Mouse (Mus musculus) myocyte (in vitro differentiated cells): ENCODE results near the gene Kcnab1.

Experiments used
- E2F4 ChIP-seq: IDR thresholded peaks from one replicate; pipeline ENCODE4 v1.6.1; 2011; ENCODE audit warnings: mild to moderate bottlenecking, control low read depth, moderate library complexity; ENCODE audit not compliant: insufficient read depth
- MAX ChIP-seq: IDR thresholded peaks from one replicate; pipeline ENCODE4 v1.6.1; 2011; ENCODE audit warnings: low read depth, mild to moderate bottlenecking, control low read depth
- POLR2A ChIP-seq: IDR thresholded peaks from one replicate; pipeline ENCODE4 v1.6.1; 2011; ENCODE audit warnings: low read depth, mild to moderate bottlenecking, control low read depth, moderate library complexity; ENCODE audit not compliant: insufficient read length
- POLR2AphosphoS2 ChIP-seq: IDR thresholded peaks from one replicate; pipeline ENCODE4 v1.6.1; 2011; ENCODE audit warnings: low read depth, control low read depth; ENCODE audit not compliant: insufficient read length
- TCF12 ChIP-seq: IDR thresholded peaks from one replicate; pipeline ENCODE4 v1.6.1; 2011; ENCODE audit warnings: mild to moderate bottlenecking, control low read depth; ENCODE audit not compliant: poor library complexity, insufficient read depth, severe bottlenecking

DNA sequence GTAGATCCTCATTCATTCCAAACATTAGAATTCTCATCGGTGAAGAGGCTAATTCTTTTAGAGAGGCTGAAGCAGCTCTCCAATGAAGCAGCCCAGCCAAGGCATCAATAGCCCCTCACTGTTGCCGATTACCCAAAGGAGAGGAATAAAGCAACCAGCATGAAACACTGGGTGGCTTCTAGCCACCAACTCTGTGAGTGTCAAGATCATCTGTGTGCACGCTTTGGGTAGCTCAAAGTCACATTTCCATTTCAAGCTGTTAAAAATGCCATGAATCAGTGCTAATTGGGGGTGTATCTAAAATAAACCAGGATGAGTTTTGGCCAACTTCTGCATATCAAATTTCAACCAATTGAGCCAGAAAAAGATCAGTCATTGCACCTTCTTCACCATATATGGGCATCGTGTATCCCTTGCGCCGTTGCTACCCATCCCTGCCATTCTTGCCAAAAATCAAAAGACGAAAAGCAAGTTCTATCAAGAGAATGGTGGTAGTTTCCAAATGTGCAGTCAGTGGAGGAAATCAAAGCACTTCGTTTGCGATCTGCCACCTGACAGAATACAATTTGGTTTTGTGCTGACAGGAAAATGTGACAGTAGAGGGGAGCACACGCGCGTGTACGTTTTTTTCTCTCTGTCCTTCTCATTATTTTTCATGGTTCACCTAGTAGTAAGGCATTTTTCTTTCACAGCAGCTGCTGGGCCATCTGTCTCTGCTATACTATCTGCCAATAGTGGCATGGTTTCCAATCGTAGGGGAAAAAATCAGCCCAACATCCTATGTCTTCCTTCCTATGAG, 213.0 kb downstream of the Kcnab1 start:
- no peak for TF ChIP-seq POLR2A
- no peak for TF ChIP-seq POLR2AphosphoS2
- TF ChIP-seq MAX: no peak
- TF ChIP-seq E2F4: no peak
- no peak for TF ChIP-seq TCF12
